11 mouse cellular contexts compared by ENCODE assay signal in the genomic region with DNA sequence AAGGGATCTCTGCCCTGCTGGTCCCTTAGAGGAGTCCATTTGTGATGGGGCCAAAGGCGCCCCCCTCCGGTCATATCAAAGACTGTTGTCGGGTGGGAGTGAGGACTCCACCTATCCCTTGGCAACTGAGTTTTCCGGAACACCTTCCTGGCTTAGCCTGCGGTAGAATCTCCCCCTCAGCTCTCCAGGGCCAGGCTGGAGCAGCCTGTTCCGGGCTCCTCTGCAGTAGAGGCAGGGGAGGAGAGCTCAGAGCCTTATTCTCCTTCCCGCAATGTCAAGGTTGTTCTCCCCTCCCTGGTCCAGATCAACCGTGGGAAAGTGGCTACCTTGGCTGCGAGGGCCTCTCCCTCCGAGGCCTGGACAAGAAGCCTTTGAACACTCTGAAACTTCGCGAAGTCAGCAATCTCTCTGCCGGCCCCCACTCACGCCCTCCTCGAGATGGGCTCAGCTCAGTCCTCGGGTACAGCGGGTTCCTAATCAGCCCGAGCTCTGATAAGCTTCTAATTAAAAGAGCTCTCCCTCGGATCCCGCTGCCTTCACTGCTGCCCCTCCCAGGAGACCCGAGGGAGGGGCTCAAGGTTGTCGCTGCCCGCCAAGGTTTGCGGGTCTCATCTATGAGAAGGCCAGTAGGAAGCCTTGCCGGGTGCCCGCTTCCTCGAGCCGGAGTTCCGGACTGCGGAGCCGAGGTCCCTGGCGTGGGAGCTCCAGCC. TPM values are rescaled to one million over a fixed set of nuclear protein-coding genes. Genes with fewer than 3 reads are reported as not detected.
DNase-seq lines count a peak whose midpoint lies in the region; ATAC-seq and TF ChIP-seq lines count a peak whose summit lies in the region.
"Had no signal": no experiment of that assay in that cellular context is flagged by ENCODE, and none has a peak within 500 bp of the region (broad histone marks: within the 10 kb centered on the region; RNA-seq: fewer than 3 reads in every experiment).

No protein-coding gene starts in this region.

- H3K9me3 ChIP-seq in kidney, postnatal 0 days (replicated peaks; ENCODE audit: low read length): no peaks in the 10 kb centered on the region
- H3K9me3 ChIP-seq in midbrain, postnatal 0 days (ENCODE audit: low read length): no peaks in the 10 kb centered on the region
- H3K9me3 ChIP-seq: embryonic facial prominence, embryonic 13.5 days had no signal

- H3K4me1 ChIP-seq in kidney, postnatal 0 days (replicated peaks; ENCODE audit: insufficient read depth, low read length): peaks cover 11% of the 10 kb centered on the region; the same call in 1 of the 2 replicates
- 0 out of 2 replicates have a peak, but pooled peaks cover 2% of the 10 kb centered on the region for H3K4me1 ChIP-seq in midbrain, postnatal 0 days (ENCODE audit: insufficient read depth, low read length)

- H3K9ac ChIP-seq in kidney, postnatal 0 days (ENCODE audit: low read depth, low read length): peak overlapping the region; percentile 54
- 0 out of 2 replicates have a peak overlapping the region, but pooled peaks have one; percentile 4 for H3K9ac ChIP-seq in midbrain, postnatal 0 days (replicated peaks; ENCODE audit: low read length, poor library complexity, severe bottlenecking)
- H3K9ac ChIP-seq: embryonic facial prominence, embryonic 13.5 days had no signal

- peak overlapping the region; percentile 71 for H3K4me3 ChIP-seq in kidney, postnatal 0 days (replicated peaks; ENCODE audit: low read depth, low read length)
- no peak overlapping the region for H3K4me3 ChIP-seq in midbrain, postnatal 0 days (ENCODE audit: low read depth, low read length)
- no peak overlapping the region for H3K4me3 ChIP-seq in gastrocnemius, adult 2 months
- H3K4me3 ChIP-seq: embryonic facial prominence, embryonic 13.5 days had no signal

- peaks cover 20% of the 10 kb centered on the region for H3K27me3 ChIP-seq in kidney, postnatal 0 days (ENCODE audit: insufficient read depth, low read length)
- peaks cover 96% of the 10 kb centered on the region for H3K27me3 ChIP-seq in midbrain, postnatal 0 days (ENCODE audit: insufficient read depth, low read length)

- peak; percentile 68 for DNase-seq in kidney, postnatal 0 days (ENCODE audit: low spot score)
- DNase-seq in kidney, postnatal 14 days: no peak
- DNase-seq in embryo, embryonic 11 days: peak; percentile 51
- peak; percentile 66 for DNase-seq in heart, postnatal 4 days
- no peak for DNase-seq in midbrain, postnatal 0 days (ENCODE audit: low spot score)
- DNase-seq in adrenal gland, postnatal 36 days: no peak
- no peak for DNase-seq in left cerebral cortex, postnatal 25 days (ENCODE audit: low spot score in 2 of 2)
- no peak for DNase-seq in gastrocnemius, adult 2 months
- DNase-seq: layer of hippocampus, postnatal 36 days had no signal

- no peaks in the 10 kb centered on the region for H3K36me3 ChIP-seq in kidney, postnatal 0 days (ENCODE audit: insufficient read depth, low read length)
- no peaks in the 10 kb centered on the region for H3K36me3 ChIP-seq in midbrain, postnatal 0 days (ENCODE audit: insufficient read depth, low read length)
- H3K36me3 ChIP-seq: embryonic facial prominence, embryonic 13.5 days had no signal

- WGBS in kidney, postnatal 0 days: 7% methylated on average over 32 of the region's 32 CpGs
- 2% methylated on average over 32 of the region's 32 CpGs for WGBS in midbrain, postnatal 0 days

- H3K4me2 ChIP-seq in kidney, postnatal 0 days (ENCODE audit: low read length): peak overlapping the region; percentile 68
- no peak overlapping the region for H3K4me2 ChIP-seq in midbrain, postnatal 0 days (ENCODE audit: low read depth, low read length, poor library complexity, severe bottlenecking)
- H3K4me2 ChIP-seq: embryonic facial prominence, embryonic 13.5 days had no signal

- TF ChIP-seq CTCF in kidney, postnatal 0 days (IDR thresholded peaks at IDR 0.05; ENCODE audit: low read depth): peak; percentile 49
- TF ChIP-seq CTCF in midbrain, postnatal 0 days (IDR thresholded peaks at IDR 0.05): no peak
- TF ChIP-seq CTCF in gastrocnemius, adult 2 months (IDR thresholded peaks at IDR 0.05): no peak

- 0 out of 2 replicates have a peak, but pooled peaks have one; percentile 11 for ATAC-seq in kidney, postnatal 0 days (replicated peaks; ENCODE audit: low FRiP score, low read depth)
- no peak for ATAC-seq in midbrain, postnatal 0 days (ENCODE audit: low FRiP score)

- peak overlapping the region; percentile 62 for H3K27ac ChIP-seq in kidney, postnatal 0 days
- H3K27ac ChIP-seq in midbrain, postnatal 0 days (ENCODE audit: low read depth, low read length): no peak overlapping the region
- no peak overlapping the region for H3K27ac ChIP-seq in gastrocnemius, adult 2 months
- H3K27ac ChIP-seq: embryonic facial prominence, embryonic 13.5 days had no signal

- intact Hi-C loops in left cerebral cortex, postnatal 25 days (cut with DNase I): loop anchor here (10.0 kb wide), 1 partner anchor 954 kb away; no protein-coding TSS in a partner anchor
- intact Hi-C loops in gastrocnemius, adult 2 months (cut with DNase I): no loop called here

RNA-seq across cellular contexts. Expression of gene Wt1, which starts 4.2 kb away (rescaled TPM):
- 93.6 and 95.7 TPM in 2 replicates for polyA plus RNA-seq in kidney, postnatal 0 days (2015; fragmentation: Nextera tagmentation; extraction: Ambion mirVana)
- 10 to 100 TPM; 19.7 to 21.5 TPM for total RNA-seq in heart, postnatal 4 days (2021)
- 0.19 TPM in 1 of 2 replicates, not detected in the other for total RNA-seq in midbrain, postnatal 0 days (2014; rRNA removed)
- 0.27 and 0.28 TPM in 2 replicates for polyA plus RNA-seq in midbrain, postnatal 0 days (2015; fragmentation: Nextera tagmentation; extraction: Ambion mirVana)
- total RNA-seq in adrenal gland, postnatal 36 days (2021): 1 to 10 TPM; 2.5 to 3.5 TPM
- under 1 TPM; 0.30 to 0.32 TPM for total RNA-seq in left cerebral cortex, postnatal 25 days (2021)
- total RNA-seq in gastrocnemius, adult 2 months (2021): not detected
- total RNA-seq: layer of hippocampus, postnatal 36 days; MEL had no signal

RNA-seq across cellular contexts. Expression of gene Gm11060, which starts 38.7 kb away (rescaled TPM):
- polyA plus RNA-seq in kidney, postnatal 0 days (2015; fragmentation: Nextera tagmentation; extraction: Ambion mirVana): not detected in 2 replicates
- total RNA-seq in heart, postnatal 4 days (2021): not detected
- total RNA-seq in midbrain, postnatal 0 days (2014; rRNA removed): not detected in 2 replicates
- polyA plus RNA-seq in midbrain, postnatal 0 days (2015; fragmentation: Nextera tagmentation; extraction: Ambion mirVana): not detected in 2 replicates
- total RNA-seq in adrenal gland, postnatal 36 days (2021): not detected
- not detected for total RNA-seq in left cerebral cortex, postnatal 25 days (2021)
- not detected for total RNA-seq in gastrocnemius, adult 2 months (2021)
- total RNA-seq: layer of hippocampus, postnatal 36 days; MEL had no signal
- polyA plus RNA-seq: embryonic facial prominence, embryonic 13.5 days had no signal

Comparison
In these comparisons a context has a peak if more than half of its experiments do, and no peak if none do; other contexts are left out.
1. DNase-seq: peak in kidney, postnatal 0 days (single experiment), embryo, embryonic 11 days (single experiment) and heart, postnatal 4 days (single experiment); none in kidney, postnatal 14 days (single experiment), midbrain, postnatal 0 days (single experiment), adrenal gland, postnatal 36 days (0 of 2), left cerebral cortex, postnatal 25 days (0 of 2) and gastrocnemius, adult 2 months (single experiment).
2. RNA of gene Wt1, which starts 4.2 kb away (total RNA-seq): 19.7 to 21.5 TPM in heart, postnatal 4 days; 2.5 to 3.5 TPM in adrenal gland, postnatal 36 days, 0.30 to 0.32 TPM in left cerebral cortex, postnatal 25 days, 0.19 TPM in midbrain, postnatal 0 days and not detected in gastrocnemius, adult 2 months; every median in the first group is over 4 times any median in the second.